Mouse (Mus musculus): ENCODE data around the gene 2610002M06Rik. TPM values are rescaled to one million over a fixed set of nuclear protein-coding genes. Genes with fewer than 3 reads are reported as not detected.
A peak's percentile ranks its signal among the peaks of the same experiment; 100 is the strongest.

The 2610002M06Rik gene
- polyA plus RNA-seq, 1 experiment from 2014 or later = 10.5 TPM

DNA sequence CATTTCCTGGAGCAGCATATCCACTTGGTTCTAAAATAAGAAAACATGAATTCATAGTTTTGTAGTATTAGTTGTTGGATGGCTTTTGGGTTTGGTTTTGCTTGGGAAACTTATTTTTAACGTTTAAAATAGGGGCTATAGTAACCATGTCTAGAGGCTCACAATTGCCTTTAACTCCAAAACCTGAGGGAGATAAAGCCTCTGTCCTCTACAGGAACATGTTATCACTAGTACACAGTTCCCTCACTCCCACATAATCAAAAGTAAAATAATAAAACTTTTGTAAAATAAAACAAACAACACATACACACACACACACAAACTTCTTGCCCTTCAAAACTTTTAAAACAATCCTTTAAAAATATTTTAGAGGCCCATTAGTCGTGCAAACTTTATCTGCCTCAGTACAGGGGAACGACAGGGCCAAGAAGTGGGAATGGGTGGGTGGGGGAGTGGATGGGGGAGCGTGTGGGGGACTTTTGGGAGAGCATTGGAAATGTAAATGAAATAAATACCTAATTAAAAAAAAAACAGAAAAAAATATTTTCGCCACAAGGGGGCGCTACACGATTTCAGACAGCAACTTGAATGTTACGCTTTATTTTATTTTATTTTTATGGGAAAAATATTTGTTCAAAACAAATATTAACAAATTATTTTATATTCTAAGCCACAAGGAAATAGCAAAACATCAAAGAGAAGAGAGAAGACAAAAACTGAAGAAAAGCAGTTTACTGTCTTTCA, 25.2 kb downstream of the 2610002M06Rik start:
- H3K9me3 ChIP-seq (replicated peaks; ENCODE audit: control insufficient read depth, low read length) = no peaks in the 10 kb centered on the region
- H3K4me2 ChIP-seq (ENCODE audit: low read depth, low read length) = no peak overlapping the region
- WGBS = 26% methylated on average over 8 of the region's 8 CpGs
- H3K4me3 ChIP-seq (ENCODE audit: low read depth, low read length) = no peak overlapping the region
- H3K36me3 ChIP-seq (replicated peaks; ENCODE audit: control insufficient read depth, insufficient read depth, low read depth, low read length) = no peaks in the 10 kb centered on the region
- DNase-seq (ENCODE audit: low spot score) (peak; percentile 26), ATAC-seq (replicated peaks; ENCODE audit: insufficient number of reproducible peaks, low FRiP score, low TSS enrichment, low read depth) (no peak)
- H3K9ac ChIP-seq (replicated peaks; ENCODE audit: low read length) = no peak overlapping the region
- no peak overlapping the region for H3K27ac ChIP-seq (replicated peaks; ENCODE audit: low read depth, low read length)
- no peaks in the 10 kb centered on the region for H3K4me1 ChIP-seq (ENCODE audit: control insufficient read depth, insufficient read depth, low read length)
- no peaks in the 10 kb centered on the region for H3K27me3 ChIP-seq (ENCODE audit: control insufficient read depth, insufficient read depth, low read length)

DNA sequence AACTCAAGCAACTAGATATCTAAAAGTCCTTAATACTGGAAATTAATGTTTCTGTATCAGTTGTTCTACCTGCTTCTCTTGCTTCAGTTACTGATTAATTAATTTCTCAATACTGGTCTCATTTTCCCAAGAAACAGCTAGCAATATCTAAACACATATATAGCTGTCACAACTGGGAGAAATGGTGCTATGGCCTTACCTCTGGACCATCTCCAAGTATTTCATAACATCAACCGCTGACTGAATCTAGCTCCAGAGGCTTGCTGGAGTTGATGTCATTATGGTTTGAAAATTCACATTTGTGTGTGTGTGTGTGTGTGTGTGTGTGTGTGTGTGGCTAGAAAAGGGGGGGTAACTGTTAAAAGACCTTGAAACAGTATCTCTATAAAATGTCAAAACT, 26.0 kb downstream of the 2610002M06Rik start:
- no peak overlapping the region for H3K9ac ChIP-seq (replicated peaks; ENCODE audit: low read length)
- no peaks in the 10 kb centered on the region for H3K9me3 ChIP-seq (replicated peaks; ENCODE audit: control insufficient read depth, low read length)
- no peak overlapping the region for H3K4me3 ChIP-seq (ENCODE audit: low read depth, low read length)
- H3K27me3 ChIP-seq (ENCODE audit: control insufficient read depth, insufficient read depth, low read length) = no peaks in the 10 kb centered on the region
- ATAC-seq (replicated peaks; ENCODE audit: insufficient number of reproducible peaks, low FRiP score, low TSS enrichment, low read depth) (no peak), DNase-seq (ENCODE audit: low spot score) (no peak)
- WGBS = 96% methylated on average over 1 of the region's 1 CpGs
- H3K36me3 ChIP-seq (replicated peaks; ENCODE audit: control insufficient read depth, insufficient read depth, low read depth, low read length) = no peaks in the 10 kb centered on the region
- H3K4me2 ChIP-seq (ENCODE audit: low read depth, low read length) = no peak overlapping the region
- H3K4me1 ChIP-seq (ENCODE audit: control insufficient read depth, insufficient read depth, low read length) = no peaks in the 10 kb centered on the region
- no peak overlapping the region for H3K27ac ChIP-seq (replicated peaks; ENCODE audit: low read depth, low read length)

DNA sequence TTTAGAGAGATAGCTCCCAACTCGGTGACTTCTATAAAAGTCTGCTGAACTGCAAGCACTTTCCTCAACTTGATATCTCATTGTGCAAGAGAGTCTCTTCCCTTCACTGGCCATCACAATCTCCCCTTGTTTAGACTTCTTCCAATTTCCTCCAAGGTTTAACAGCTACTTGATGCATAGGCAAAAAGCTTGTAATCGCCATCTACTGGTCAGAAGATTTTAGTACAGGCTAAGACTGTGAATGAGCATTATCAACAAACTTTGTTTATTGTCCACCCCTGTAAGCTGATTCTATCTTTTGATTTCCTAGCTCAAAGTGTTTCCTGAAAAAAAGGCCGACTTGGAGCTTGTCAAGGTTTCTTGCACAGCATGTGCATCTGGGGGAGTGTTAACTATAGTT, 48.2 kb downstream of the 2610002M06Rik start:
- ATAC-seq (replicated peaks; ENCODE audit: insufficient number of reproducible peaks, low FRiP score, low TSS enrichment, low read depth) (no peak), DNase-seq (ENCODE audit: low spot score) (peak; percentile 41)
- no peak overlapping the region for H3K4me3 ChIP-seq (ENCODE audit: low read depth, low read length)
- H3K27me3 ChIP-seq (ENCODE audit: control insufficient read depth, insufficient read depth, low read length) = no peaks in the 10 kb centered on the region
- no peaks in the 10 kb centered on the region for H3K36me3 ChIP-seq (replicated peaks; ENCODE audit: control insufficient read depth, insufficient read depth, low read depth, low read length)
- H3K9ac ChIP-seq (replicated peaks; ENCODE audit: low read length) = no peak overlapping the region
- H3K4me2 ChIP-seq (ENCODE audit: low read depth, low read length) = no peak overlapping the region
- no peaks in the 10 kb centered on the region for H3K4me1 ChIP-seq (ENCODE audit: control insufficient read depth, insufficient read depth, low read length)
- H3K27ac ChIP-seq (replicated peaks; ENCODE audit: low read depth, low read length) = no peak overlapping the region
- no peaks in the 10 kb centered on the region for H3K9me3 ChIP-seq (replicated peaks; ENCODE audit: control insufficient read depth, low read length)
- WGBS = 13% methylated on average over 3 of the region's 3 CpGs

Other genes with a start within 250 kb of the 2610002M06Rik start
- gene Tbx22, start 148.4 kb downstream of the 2610002M06Rik start, polyA plus RNA-seq (2014; fragmentation: Nextera tagmentation; extraction: Ambion mirVana) = 10.7 and 11.4 TPM in 2 replicates
- 0.20 and 0.38 TPM in 2 replicates for gene Tent5d, start 23.7 kb downstream of the 2610002M06Rik start, polyA plus RNA-seq (2014; fragmentation: Nextera tagmentation; extraction: Ambion mirVana)
- not detected in 2 replicates for gene Gm732, start 132.1 kb upstream of the 2610002M06Rik start, polyA plus RNA-seq (2014; fragmentation: Nextera tagmentation; extraction: Ambion mirVana)

Data from embryonic facial prominence, embryonic 11.5 days (tissue).